Mouse (Mus musculus): ENCODE measurements around the gene Gnas.
"Not testable (repeated sequence)": the region's sequence is repeated elsewhere in the genome, so short reads cannot be mapped to it uniquely, and the experiment has no call there.

The Gnas gene

GRCm38 (mm10) chr2:174328358-174328905 lies 44.3 kb downstream of the Gnas start:
- DNase-seq (ENCODE audit: low spot score) = peak; percentile 57

GRCm38 (mm10) chr2:174328926-174329662 lies 45.0 kb downstream of the Gnas start:
- DNase-seq (ENCODE audit: low spot score) = peak; percentile 54

GRCm38 (mm10) chr2:174329663-174330615 lies 45.8 kb downstream of the Gnas start:
- peak; percentile 91 for DNase-seq (ENCODE audit: low spot score)

GRCm38 (mm10) chr2:174330616-174331191 lies 46.6 kb downstream of the Gnas start:
- peak; percentile 87 for DNase-seq (ENCODE audit: low spot score)

- DNase-seq (ENCODE audit: low spot score) = no peak
These were observed 47.3 kb downstream of the Gnas start for GRCm38 (mm10) chr2:174331282-174332030.

GRCm38 (mm10) chr2:174333239-174333890 lies 49.2 kb downstream of the Gnas start:
- no peak for DNase-seq (ENCODE audit: low spot score)

- peak; percentile 56 for DNase-seq (ENCODE audit: low spot score)
These were observed 50.3 kb downstream of the Gnas start for GRCm38 (mm10) chr2:174334415-174334814.

- DNase-seq (ENCODE audit: low spot score) = no peak
These were observed 53.2 kb downstream of the Gnas start for GRCm38 (mm10) chr2:174337275-174337674.

GRCm38 (mm10) chr2:174339701-174340100 lies 55.6 kb downstream of the Gnas start:
- DNase-seq (ENCODE audit: low spot score) = no peak

- no peak for DNase-seq (ENCODE audit: low spot score)
These were observed 56.2 kb downstream of the Gnas start for GRCm38 (mm10) chr2:174340229-174340892.

- DNase-seq (ENCODE audit: low spot score) = no peak
These were observed 56.9 kb downstream of the Gnas start for GRCm38 (mm10) chr2:174340893-174341580.

- peak; percentile 49 for DNase-seq (ENCODE audit: low spot score)
These were observed 58.8 kb downstream of the Gnas start for GRCm38 (mm10) chr2:174342793-174343400.

GRCm38 (mm10) chr2:174343566-174343965 lies 59.4 kb downstream of the Gnas start:
- DNase-seq (ENCODE audit: low spot score) = no peak

GRCm38 (mm10) chr2:174344003-174344655 lies 60.0 kb downstream of the Gnas start:
- DNase-seq (ENCODE audit: low spot score) = peak; percentile 78

- DNase-seq (ENCODE audit: low spot score) = no peak
These were observed 60.9 kb downstream of the Gnas start for GRCm38 (mm10) chr2:174344996-174345395.

- no peak for DNase-seq (ENCODE audit: low spot score)
These were observed 62.5 kb downstream of the Gnas start, which contains the start of gene Gm20721 for GRCm38 (mm10) chr2:174346612-174346998. Gene Gm20721, minus strand, starts transcription at chr2:174346712.

- DNase-seq (ENCODE audit: low spot score) = not testable (repeated sequence)
These were observed 63.0 kb downstream of the Gnas start for GRCm38 (mm10) chr2:174346999-174347668.

- no peak for DNase-seq (ENCODE audit: low spot score)
These were observed 74.4 kb downstream of the Gnas start for GRCm38 (mm10) chr2:174358516-174358915.

Data from testis, postnatal 10 days (tissue).